Mouse (Mus musculus): Measurements from ENCODE around the gene Mkln1. TPM values are rescaled to one million over a fixed set of nuclear protein-coding genes. Genes with fewer than 3 reads are reported as not detected.

The Mkln1 gene
- polyA plus RNA-seq, 1 experiment from 2014 or later = 254 TPM

GRCm38 (mm10) chr6:31562371-31563080 is 164.0 kb downstream of the Mkln1 start:
- Histone ChIP-seq H3K9ac (replicated peaks; ENCODE audit: low read length) (peak overlapping the region; percentile 32), H3K4me1 (ENCODE audit: control insufficient read depth, insufficient read depth, low read length) (peaks cover 4% of the 10 kb centered on the region; the same call in 1 of the 2 replicates), H3K27ac (replicated peaks; ENCODE audit: low read depth, low read length) (no peak overlapping the region), H3K4me2 (ENCODE audit: low read depth, low read length) (peak overlapping the region; percentile 79), H3K4me3 (ENCODE audit: low read depth, low read length) (peak overlapping the region; percentile 47), H3K36me3 (replicated peaks; ENCODE audit: control insufficient read depth, insufficient read depth, low read depth, low read length) (no peaks in the 10 kb centered on the region), H3K27me3 (ENCODE audit: control insufficient read depth, insufficient read depth, low read length) (peaks cover 31% of the 10 kb centered on the region), H3K9me3 (replicated peaks; ENCODE audit: control insufficient read depth, low read length) (no peaks in the 10 kb centered on the region)
- WGBS = 4% methylated on average over 16 of the region's 16 CpGs
- ATAC-seq (replicated peaks; ENCODE audit: insufficient number of reproducible peaks, low FRiP score, low TSS enrichment, low read depth) = no peak
- peak; percentile 6 for DNase-seq (ENCODE audit: low spot score)

- Histone ChIP-seq H3K4me1 (ENCODE audit: control insufficient read depth, insufficient read depth, low read length) (peaks cover 4% of the 10 kb centered on the region; the same call in 1 of the 2 replicates), H3K9me3 (replicated peaks; ENCODE audit: control insufficient read depth, low read length) (no peaks in the 10 kb centered on the region), H3K36me3 (replicated peaks; ENCODE audit: control insufficient read depth, insufficient read depth, low read depth, low read length) (no peaks in the 10 kb centered on the region), H3K27ac (replicated peaks; ENCODE audit: low read depth, low read length) (no peak within 1 kb of the TSS), H3K4me2 (ENCODE audit: low read depth, low read length) (peak within 1 kb of the TSS; percentile 79), H3K4me3 (ENCODE audit: low read depth, low read length) (peak within 1 kb of the TSS; percentile 47), H3K27me3 (ENCODE audit: control insufficient read depth, insufficient read depth, low read length) (peaks cover 31% of the 10 kb centered on the region), H3K9ac (replicated peaks; ENCODE audit: low read length) (peak within 1 kb of the TSS; percentile 41)
- under 1% methylated on average over 71 of the region's 91 CpGs for WGBS
- DNase-seq (ENCODE audit: low spot score) = peak; percentile 84
- peak; percentile 78 for ATAC-seq (replicated peaks; ENCODE audit: insufficient number of reproducible peaks, low FRiP score, low TSS enrichment, low read depth)
These were observed 165.0 kb downstream of the Mkln1 start, which contains the start of gene Podxl for GRCm38 (mm10) chr6:31563235-31564181. Podxl (minus strand) TSS chr6:31563981.

DNA sequence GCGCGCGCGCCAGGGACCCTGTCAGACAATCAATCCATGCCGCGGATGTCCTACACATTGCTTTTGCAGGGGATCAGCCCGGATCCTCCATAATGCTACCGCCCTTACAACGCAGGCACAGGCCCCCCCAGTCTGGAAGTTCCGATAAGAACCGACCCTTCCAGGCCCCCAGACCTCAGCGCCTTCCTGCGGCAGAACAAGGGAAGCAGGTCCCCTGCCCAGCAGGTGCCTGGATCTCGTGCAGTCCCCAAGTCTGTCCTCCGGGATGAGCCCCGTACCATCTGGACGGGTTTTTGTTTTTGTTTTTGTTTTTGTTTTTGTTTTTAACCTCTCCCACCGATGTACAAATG is 165.6 kb downstream of the Mkln1 start:
- H3K4me1 ChIP-seq (ENCODE audit: control insufficient read depth, insufficient read depth, low read length) = peaks cover 4% of the 10 kb centered on the region; the same call in 1 of the 2 replicates
- no peak overlapping the region for H3K27ac ChIP-seq (replicated peaks; ENCODE audit: low read depth, low read length)
- DNase-seq (ENCODE audit: low spot score) = no peak
- ATAC-seq (replicated peaks; ENCODE audit: insufficient number of reproducible peaks, low FRiP score, low TSS enrichment, low read depth) = peak; percentile 45; the same call in 1 of the 2 replicates
- no peaks in the 10 kb centered on the region for H3K36me3 ChIP-seq (replicated peaks; ENCODE audit: control insufficient read depth, insufficient read depth, low read depth, low read length)
- under 1% methylated on average over 18 of the region's 18 CpGs for WGBS
- H3K4me2 ChIP-seq (ENCODE audit: low read depth, low read length) = peak overlapping the region; percentile 79
- peak overlapping the region; percentile 41 for H3K9ac ChIP-seq (replicated peaks; ENCODE audit: low read length)
- peaks cover 31% of the 10 kb centered on the region for H3K27me3 ChIP-seq (ENCODE audit: control insufficient read depth, insufficient read depth, low read length)
- peak overlapping the region; percentile 47 for H3K4me3 ChIP-seq (ENCODE audit: low read depth, low read length)
- H3K9me3 ChIP-seq (replicated peaks; ENCODE audit: control insufficient read depth, low read length) = no peaks in the 10 kb centered on the region

DNA sequence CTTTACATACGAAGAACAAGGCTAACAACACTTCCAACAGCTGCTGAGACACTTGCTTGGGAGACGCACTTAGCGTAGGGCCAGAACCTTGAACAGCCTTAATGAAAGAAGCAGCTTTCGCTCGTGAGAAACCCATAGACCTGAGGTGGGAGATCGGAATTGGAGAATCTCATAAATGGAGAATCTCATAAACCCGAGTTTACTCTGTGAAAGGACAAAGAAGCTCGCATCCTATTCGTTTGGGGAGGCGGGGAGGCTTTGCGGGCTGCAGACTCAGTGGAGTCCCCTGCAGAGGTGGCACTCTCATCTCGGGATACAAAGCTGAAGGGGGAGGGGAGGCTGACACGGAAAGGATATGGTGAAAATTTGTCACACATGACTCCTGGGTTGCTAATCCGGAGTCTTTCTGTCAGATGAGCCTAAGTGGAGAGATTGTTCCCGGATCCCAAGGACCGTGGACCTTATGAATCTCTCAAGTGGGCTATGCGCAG is 166.4 kb downstream of the Mkln1 start:
- ATAC-seq (replicated peaks; ENCODE audit: insufficient number of reproducible peaks, low FRiP score, low TSS enrichment, low read depth) = no peak
- H3K27me3 ChIP-seq (ENCODE audit: control insufficient read depth, insufficient read depth, low read length) = peaks cover 29% of the 10 kb centered on the region

More for the DNA sequence above, 166.4 kb downstream of the Mkln1 start:
- Histone ChIP-seq H3K27ac (replicated peaks; ENCODE audit: low read depth, low read length) (no peak overlapping the region), H3K36me3 (replicated peaks; ENCODE audit: control insufficient read depth, insufficient read depth, low read depth, low read length) (no peaks in the 10 kb centered on the region), H3K4me1 (ENCODE audit: control insufficient read depth, insufficient read depth, low read length) (peaks cover 4% of the 10 kb centered on the region; the same call in 1 of the 2 replicates), H3K4me2 (ENCODE audit: low read depth, low read length) (peak overlapping the region; percentile 79), H3K4me3 (ENCODE audit: low read depth, low read length) (peak overlapping the region; percentile 9; the same call in 1 of the 2 replicates), H3K9ac (replicated peaks; ENCODE audit: low read length) (no peak overlapping the region), H3K9me3 (replicated peaks; ENCODE audit: control insufficient read depth, low read length) (no peaks in the 10 kb centered on the region)
- DNase-seq (ENCODE audit: low spot score) = peak; percentile 52
- WGBS = under 1% methylated on average over 17 of the region's 17 CpGs

Other genes starting within 250 kb of the Mkln1 start
- gene Podxl, start 165.2 kb downstream of the Mkln1 start, polyA plus RNA-seq (2014; fragmentation: Nextera tagmentation; extraction: Ambion mirVana) = 8.2 and 8.4 TPM in 2 replicates

Data from embryonic facial prominence, embryonic 11.5 days (tissue).